Mouse (Mus musculus) B cell, adult 2 months (primary cell): ENCODE results near the gene Tpsab1.

Source experiments
- DNase-seq, 2 experiments: peaks; one replicate each; pipeline ENCODE4 v3.0.0; 2022

The Tpsab1 gene

DNA sequence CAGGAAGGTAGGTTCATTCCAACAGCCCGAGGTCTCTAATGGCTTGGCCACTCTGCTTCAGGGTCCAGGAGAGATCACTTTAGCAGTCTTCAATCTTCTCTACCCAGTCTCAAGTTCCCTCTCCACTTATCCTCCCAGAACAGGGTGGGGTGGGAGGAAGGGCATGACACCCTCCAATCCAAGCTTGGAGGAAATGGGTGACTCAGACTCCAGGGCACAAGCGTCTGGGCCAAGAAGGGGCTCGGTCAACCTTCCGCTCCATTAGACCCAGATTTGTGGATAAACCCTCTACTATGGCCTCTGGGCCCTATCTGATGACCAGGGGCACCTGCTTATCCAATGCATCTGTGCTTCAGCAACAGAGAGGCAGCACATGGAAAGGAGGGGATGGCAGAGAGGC is at the start of gene Tpsab1:
Tpsab1 (minus strand) TSS at position 101 of the 400 bp plus-strand sequence.
- no peak for DNase-seq

DNA sequence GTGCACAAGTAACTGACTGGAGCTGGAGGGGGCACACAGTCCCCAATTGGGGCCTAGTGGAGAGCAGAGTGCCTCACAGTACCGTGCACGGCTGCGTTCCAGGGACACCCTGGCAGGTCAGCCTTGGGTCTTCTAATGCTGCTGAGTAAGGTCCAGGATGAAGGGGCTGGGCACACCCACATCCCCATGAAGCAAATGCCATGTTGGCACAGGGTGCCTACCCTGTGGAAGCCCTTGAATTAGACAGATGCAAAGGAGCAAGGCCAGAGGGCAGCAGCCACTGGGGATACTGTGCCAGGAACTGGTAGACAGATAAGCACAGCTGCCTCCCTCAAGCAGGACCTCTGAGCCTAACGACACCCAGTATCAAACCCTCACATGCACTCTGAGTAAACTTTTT is 49.2 kb upstream of the Tpsab1 start:
- DNase-seq, result no peak

DNA sequence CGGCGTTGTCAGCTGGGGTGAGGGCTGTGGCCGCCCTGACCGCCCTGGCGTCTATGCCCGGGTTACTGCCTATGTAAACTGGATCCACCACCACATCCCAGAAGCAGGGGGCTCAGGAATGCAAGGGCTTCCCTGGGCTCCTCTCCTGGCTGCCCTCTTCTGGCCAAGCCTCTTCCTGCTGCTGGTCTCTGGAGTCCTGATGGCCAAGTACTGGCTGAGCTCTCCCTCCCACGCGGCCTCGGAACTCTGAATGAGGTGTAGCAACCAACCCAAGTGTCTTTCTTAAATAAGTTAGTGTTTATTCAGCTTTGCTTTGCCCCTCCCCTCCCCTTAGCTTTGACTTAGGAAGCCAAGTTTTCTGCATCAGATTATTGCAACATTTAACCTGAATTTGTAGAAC is 28.6 kb upstream of the Tpsab1 start:
- DNase-seq, result no peak

DNA sequence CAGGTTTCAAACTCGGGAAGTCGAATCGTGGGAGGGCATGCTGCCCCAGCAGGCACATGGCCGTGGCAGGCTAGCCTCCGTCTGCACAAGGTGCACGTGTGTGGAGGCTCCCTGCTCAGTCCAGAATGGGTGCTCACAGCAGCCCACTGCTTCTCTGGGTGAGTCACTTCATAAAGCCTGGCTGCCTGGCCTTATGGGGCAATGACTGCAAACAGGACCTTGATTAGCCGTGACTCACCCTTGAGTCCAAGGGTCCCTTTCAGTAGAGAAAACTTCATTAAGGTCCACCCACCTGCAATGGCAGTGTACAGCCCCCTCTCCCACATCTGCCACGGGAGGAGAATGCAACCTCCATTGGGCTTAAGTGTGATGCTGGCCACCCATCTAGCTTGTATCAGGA is 27.1 kb upstream of the Tpsab1 start:
- DNase-seq, result no peak

DNA sequence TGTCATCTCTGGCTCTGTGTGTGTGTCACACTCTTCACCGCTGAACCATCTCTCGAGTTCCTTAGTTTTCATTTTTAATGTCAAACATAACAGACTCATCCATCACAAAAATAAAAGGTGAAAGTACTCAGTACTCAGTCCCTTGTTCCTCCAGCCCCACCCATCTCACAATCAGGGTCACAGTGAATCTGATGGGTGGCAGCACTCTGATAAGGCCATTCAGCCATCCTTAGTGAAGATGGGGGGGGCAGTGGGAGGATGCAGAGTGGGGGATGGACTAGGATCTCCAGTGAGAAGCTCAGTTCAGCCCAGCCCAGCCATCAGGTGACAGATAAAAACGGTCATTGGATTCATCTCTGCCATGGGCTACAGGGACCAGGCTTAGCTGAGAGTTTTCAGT is 23.6 kb upstream of the Tpsab1 start, which contains the start of gene Tpsg1:
Tpsg1 (plus strand) TSS at position 301 of the 400 bp plus-strand sequence.
- no peak for DNase-seq

DNA sequence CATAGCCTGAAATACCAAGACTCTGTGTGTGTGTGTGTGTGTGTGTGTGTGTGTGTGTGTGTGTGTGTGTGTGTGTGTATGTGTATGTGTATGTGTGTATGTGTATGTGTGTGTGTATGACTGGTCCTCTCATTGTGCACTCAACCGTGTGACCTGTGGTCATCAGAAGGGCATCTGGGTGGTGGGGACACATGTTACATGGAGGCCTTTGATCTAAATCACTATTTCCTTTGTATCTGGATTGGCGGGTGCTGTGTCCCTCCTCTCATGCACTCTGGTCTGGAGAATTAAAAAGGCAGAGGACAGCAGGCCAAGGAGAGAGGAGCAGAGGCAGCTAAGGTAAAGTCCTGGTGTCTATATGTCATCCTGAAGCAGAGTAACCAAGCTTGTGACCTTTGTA is 20.6 kb upstream of the Tpsab1 start, which contains the start of gene Tpsb2:
Tpsb2 (plus strand) TSS at position 301 of the 400 bp plus-strand sequence.
- DNase-seq, result no peak

DNA sequence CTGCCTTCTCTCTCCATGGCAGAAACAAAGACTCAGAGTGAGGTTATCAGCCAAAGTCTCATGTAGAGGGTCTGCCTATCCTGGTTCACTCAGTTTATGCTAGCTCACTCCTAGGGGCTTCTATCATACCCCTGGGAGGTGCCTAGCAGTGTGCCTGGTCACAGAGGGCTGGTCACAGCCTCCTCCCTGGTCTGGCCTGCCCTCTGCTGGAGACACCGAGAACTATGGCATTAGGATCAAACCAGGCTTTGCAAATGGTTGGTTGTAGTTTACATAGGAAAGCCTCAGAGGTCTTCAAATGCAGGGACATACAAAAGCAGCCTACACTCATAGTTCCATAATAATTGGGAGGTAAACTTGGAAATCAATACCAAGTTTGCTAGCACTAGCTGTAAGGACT is 18.4 kb upstream of the Tpsab1 start:
- DNase-seq, result peak; percentile 44 to 51

DNA sequence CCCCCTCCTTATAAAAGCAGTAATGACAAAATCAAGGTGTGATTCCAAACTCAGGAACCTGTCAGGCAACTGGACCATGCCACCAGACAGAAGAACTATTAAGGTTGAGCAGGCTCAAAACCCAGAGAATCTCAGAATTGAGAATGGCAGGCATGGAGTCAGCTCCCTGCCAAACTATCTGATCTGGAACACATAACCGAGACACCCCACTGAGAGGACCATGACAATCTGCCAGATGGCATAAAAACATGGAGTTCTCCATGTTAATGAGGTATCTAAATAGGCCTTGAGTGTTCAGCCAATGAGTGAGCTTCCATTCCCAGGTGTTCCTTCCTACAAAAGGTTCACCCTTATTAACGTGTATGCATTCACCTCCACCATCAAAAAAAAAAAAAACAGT is 15.9 kb upstream of the Tpsab1 start:
- no peak for DNase-seq

DNA sequence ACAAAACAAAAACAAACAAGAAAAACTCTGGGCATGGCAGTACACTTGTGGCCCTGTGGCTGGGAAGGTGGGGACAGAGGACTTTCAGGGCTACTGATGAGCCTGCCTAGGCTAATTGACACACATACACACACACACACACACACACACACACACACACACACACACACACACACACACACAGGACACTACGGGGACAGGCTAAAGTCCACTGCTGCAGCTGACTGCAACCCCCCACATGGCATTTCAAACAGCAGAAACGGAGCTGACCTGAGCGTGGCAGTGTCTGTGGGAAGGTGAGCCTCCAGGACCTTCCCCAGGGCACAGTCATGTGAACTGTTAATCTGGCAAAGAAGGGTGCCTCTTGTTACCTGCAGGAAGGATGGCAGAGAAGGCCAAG is 3.9 kb downstream of the Tpsab1 start:
- DNase-seq, result no peak

DNA sequence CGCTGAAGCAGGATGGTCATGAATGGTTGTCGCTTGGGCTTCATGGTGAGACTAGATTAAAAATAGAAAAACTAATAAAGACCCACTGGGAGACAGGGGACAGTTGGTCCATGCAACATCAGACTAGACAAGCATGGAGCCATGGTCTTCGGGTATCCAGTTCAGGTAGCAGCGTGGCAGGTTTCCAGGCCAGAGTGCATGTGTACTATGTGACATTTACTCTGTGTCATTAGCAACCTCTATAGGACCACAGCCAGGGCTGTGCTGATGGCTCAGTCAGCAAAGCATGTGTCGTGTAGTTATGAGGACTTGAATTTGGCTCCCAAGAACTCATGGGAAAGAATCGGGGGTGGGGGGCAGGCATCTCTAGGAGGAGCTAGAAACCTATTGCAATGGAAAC is 5.4 kb downstream of the Tpsab1 start:
- DNase-seq, result no peak

DNA sequence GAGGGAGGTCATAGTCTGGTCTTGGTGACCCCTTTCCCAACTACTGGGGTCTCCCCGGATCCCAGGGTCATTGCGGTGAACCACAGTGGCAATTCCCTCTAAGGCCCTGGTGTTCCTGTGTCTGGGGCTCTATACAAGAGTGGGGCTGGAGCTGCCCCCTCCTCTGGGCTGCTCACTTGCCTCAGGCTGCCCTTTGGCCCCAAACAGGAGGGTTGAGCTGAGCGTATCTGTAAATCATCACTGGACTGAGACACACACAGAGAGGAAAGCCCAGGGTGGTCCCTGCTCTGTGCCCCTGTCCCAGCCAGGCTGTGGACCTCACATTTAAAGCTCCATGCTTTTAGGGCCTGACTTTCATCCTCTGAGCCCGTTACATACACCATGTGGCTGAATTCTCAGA is 7.1 kb downstream of the Tpsab1 start:
- DNase-seq, result no peak

DNA sequence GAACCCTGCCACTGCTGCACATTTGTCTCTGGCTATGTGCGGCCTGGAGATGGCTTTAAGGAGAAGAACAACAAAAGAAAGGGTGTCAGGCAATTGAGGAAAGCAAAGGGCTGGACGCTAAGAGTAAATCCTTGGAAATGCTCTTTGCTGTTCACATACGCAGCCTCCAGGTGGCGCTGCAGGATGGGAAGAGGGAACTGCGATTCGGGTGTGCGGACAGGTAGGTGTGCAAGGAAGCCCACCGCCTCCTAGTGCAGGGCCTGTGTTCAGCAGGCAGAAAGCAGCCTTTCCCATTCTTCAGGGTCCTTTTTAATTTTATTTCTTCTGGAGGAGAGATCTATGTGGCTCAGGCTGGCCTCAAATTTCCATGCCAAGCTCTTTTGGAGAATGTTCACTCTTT is 11.4 kb downstream of the Tpsab1 start:
- DNase-seq, result peak; percentile 58 to 63

DNA sequence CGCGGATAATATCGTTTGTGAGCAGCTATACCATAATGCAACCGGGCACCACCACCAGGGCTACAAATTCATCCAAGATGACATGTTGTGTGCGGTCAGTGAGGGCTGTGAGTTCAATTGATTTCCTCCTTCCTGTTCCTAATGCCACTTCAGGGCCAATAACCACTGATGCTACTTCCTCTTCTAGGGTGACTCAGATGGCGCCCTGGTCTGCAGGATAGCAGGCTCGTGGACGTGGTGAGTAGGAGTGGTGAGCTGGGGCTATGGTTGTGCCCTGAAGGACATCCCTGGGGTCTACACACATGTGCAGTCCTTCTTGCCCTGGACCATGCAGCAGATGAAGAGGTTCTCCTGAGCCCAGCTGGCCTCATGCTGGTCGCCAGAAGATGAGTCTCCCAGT is 13.0 kb downstream of the Tpsab1 start:
- DNase-seq, result no peak

DNA sequence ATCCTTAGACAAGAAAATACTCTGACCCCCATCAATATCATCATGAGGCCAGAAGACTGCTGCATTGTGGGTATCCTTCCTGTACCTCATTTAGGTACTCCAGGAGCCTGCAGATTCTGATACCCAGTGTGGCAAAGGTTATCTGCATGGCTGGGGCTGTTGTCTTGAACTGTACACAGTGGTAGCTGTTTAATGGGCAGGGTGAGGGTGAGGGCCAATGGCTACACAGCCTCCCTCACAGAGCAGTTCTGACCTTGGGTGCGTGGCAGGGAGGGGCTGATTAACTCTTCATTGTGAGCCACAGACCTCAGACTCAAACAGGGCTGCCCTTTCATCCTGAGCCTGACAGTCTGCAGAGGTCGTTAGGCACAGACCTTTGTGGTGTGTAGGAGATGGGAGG is 22.4 kb downstream of the Tpsab1 start:
- no peak for DNase-seq

DNA sequence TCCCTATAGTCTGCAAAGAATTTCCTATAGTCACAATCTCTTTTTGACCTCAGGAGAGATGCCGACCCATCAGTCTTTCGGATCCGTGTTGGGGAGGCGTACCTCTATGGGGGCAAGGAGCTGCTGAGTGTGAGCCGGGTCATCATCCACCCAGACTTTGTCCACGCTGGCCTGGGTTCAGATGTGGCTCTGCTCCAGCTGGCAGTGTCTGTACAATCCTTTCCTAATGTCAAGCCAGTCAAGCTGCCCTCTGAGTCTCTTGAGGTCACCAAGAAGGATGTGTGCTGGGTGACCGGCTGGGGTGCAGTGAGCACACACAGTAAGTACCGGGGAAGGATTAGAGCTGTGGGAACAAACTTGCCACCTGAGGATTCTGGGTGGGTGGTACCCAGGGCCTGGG is 24.5 kb downstream of the Tpsab1 start:
- no peak for DNase-seq

DNA sequence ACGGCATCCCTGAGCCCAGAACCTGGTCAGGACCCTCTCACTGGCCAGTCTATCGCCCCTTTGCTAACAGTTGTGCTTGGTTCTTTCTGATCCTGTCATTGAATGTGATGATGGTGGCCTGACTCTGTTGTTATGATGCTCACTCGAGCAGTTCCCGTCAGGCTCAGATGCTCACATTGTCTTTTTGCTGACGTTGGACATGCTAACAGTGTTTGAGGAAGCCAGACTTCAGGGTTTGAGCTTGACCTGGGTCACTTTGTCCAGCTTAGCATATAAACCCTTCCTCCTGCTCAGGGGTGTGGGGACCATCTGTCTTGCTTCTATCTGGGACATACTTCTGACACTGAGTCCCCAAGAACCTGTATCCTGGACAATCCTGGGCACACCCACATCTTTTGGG is 27.0 kb downstream of the Tpsab1 start, which contains the start of gene Prss29:
Prss29 (plus strand) TSS at position 301 of the 400 bp plus-strand sequence.
- no peak for DNase-seq

DNA sequence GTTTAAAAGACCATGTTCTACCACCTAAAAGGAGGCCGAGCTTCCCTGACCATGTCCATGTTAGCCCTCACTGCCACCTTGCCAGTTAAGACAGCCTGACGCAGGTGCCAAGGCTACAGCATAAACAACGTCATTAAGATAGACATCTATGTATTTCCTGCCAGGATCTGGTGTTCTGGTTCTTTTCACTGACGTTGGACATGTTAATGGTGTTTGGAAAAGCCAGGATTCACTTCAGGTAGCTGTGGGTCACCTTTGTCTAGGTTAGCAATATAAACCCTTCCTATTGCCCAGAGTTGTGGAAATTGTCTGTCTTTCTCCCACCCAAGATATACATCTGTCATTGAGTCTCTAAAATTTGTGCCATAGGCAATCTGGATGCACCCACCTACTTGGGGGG is 37.0 kb downstream of the Tpsab1 start, which contains the start of gene Prss28:
Prss28 (plus strand) TSS at position 301 of the 400 bp plus-strand sequence.
- no peak for DNase-seq

DNA sequence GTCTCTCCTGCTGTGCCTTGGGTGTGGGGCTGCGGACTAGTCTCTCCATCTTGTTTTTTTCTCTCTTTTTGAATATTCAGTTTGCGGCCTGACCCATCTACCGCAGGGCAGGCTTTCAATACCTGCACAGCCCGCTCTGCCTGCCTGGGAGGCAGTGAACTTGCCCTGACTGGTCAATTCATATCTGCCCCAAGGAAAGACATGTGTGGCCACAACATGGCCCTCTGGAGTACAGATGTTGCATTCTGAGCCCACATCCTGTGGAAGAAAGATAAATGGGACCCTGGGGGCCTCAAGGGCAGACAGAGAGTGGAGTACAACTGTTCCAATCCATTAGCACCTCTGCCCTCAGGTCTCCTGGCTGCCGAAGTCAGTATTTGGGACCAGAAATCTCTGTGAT is 47.3 kb downstream of the Tpsab1 start, which contains the start of gene Prss34:
Prss34 (plus strand) TSS at position 301 of the 400 bp plus-strand sequence.
- DNase-seq, result no peak

DNA sequence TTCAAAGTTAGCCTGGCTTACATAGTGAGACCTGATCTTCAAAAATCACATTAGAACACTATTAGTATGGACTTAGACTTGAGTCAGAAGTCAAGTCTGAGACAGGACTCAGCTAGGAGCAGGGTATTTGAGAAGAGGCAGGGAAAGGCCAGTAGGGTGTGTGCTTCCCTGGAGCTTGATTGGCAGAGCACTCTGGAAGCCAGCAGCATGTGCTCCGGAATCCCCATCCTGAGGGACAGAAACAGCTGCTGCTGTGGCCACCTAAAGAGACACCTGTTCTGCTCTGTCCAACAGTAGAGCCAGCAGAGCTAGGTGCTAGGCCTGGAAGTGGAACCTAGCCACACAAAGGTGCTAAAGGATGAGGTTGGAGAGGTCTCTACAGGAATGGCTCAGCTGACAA is 51.3 kb downstream of the Tpsab1 start:
- no peak for DNase-seq

DNA sequence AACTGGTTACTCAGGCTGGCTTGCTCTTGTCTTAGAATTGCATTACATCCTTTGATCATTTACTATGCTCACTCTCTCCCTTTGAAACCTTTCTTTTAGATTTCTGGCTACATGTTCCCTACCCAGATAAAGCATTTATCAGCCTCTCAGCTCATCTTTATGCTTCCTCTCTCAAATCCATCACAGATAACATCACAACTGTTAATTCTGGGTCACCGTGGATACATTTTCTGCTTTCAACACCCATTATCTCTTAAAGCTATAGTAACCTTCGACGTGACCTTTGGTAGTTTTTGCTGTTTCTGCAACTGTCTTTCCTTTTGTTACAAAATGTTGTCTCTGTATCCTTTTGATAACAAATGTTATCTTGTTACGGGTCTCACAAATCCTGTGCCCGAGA is 51.9 kb downstream of the Tpsab1 start:
- no peak for DNase-seq
